Mouse (Mus musculus): Measurements from ENCODE around the gene Arhgap10. TPM values are rescaled to one million over a fixed set of nuclear protein-coding genes. Genes with fewer than 3 reads are reported as not detected.

Gene Arhgap10
- total and polyA plus RNA-seq, 3 experiments = 13.1 to 22.8 TPM; not detected in 1

DNA sequence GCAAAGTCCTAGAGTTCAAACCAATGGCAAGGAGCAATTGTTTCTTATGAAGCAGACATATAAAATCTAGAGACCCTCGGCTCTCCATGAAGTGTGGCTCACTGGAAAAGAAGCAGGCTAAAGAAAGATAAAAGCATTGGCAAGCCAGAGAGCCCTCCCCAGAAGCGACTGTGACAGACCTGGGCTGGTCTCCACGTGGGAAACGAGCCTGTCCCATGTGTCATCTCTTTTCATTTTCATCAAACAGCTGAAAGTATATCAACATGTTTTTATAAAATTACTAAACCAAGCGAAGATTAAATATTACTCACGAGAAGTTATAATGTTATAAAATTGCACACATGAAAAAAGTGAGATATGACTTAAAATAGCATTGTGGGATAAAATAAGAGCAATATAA is 89.7 kb downstream of the Arhgap10 start:
- Histone ChIP-seq H3K36me3 (ENCODE audit: control insufficient read depth in 1 of 2, insufficient read depth in 2 of 2, low read length in 2 of 2) (no peaks in the 10 kb centered on the region), H3K27ac (ENCODE audit: control insufficient read depth, low read depth, low read length) (no peak overlapping the region), H3K4me3 (ENCODE audit: control insufficient read depth in 1 of 2, insufficient read depth in 1 of 2, low read depth in 2 of 2, low read length in 2 of 2) (no peak overlapping the region), H3K4me1 (ENCODE audit: control insufficient read depth in 1 of 2, insufficient read depth in 2 of 2, low read length in 2 of 2) (no peaks in the 10 kb centered on the region), H3K9ac (ENCODE audit: control insufficient read depth, low read depth, low read length, poor library complexity, severe bottlenecking) (no peak overlapping the region), H3K27me3 (ENCODE audit: control insufficient read depth in 1 of 2, insufficient read depth in 2 of 2, low read length in 2 of 2) (no peaks in the 10 kb centered on the region), H3K9me3 (replicated peaks; ENCODE audit: insufficient read depth, low read length) (no peaks in the 10 kb centered on the region), H3K79me2 (ENCODE audit: control insufficient read depth, insufficient read depth, low read length, poor library complexity) (no peaks in the 10 kb centered on the region)
- TF ChIP-seq SMC3 (IDR thresholded peaks at IDR 0.05; ENCODE audit: low read depth, low read length) (no peak), NRF1 (IDR thresholded peaks at IDR 0.05; ENCODE audit: insufficient read depth, low read depth, low read length, poor library complexity, severe bottlenecking) (no peak), ZNF384 (IDR thresholded peaks at IDR 0.05; ENCODE audit: low read depth, low read length) (no peak), POLR2AphosphoS2 (IDR thresholded peaks at IDR 0.05; ENCODE audit: low read length) (no peak), CTCF (IDR thresholded peaks at IDR 0.05 in 2 of 3, conservative IDR thresholded peaks at IDR 0.05 in 1 of 3; ENCODE audit: control insufficient read depth in 1 of 3, insufficient read depth in 1 of 3, low read depth in 2 of 3, low read length in 3 of 3, poor library complexity in 1 of 3, severe bottlenecking in 1 of 3) (no peak), HCFC1 (IDR thresholded peaks at IDR 0.05; ENCODE audit: low read depth, low read length) (no peak), TBP (IDR thresholded peaks at IDR 0.05; ENCODE audit: low read depth, low read length) (no peak)
- DNase-seq (ENCODE audit: low read depth, low spot score) = no peak

DNA sequence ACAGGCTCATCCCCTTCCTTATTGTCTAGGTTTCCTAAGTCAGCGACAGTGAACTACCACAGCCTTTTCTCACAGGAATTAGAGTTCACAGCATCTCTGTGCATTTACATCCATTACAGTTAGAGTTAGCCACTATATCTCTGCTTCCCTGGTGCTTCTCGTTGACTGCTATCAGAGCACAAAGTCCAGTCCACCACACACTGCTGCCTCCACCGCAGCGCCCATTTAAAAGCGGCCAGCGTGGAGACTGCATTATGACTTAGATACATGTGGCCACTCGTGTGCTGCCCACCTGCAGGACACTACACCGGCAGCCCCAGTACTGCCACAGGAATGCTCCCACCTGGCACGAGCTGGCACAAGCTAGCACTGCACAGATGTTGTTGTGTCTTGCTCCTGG is 90.3 kb downstream of the Arhgap10 start:
- TF ChIP-seq EP300 (IDR thresholded peaks at IDR 0.05; ENCODE audit: low read depth in 1 of 2, low read length in 2 of 2) = no peak
- TF ChIP-seq TCF12 (IDR thresholded peaks at IDR 0.05; ENCODE audit: low read depth, low read length) = no peak
- no peak for TF ChIP-seq HCFC1 (IDR thresholded peaks at IDR 0.05; ENCODE audit: low read depth, low read length)
- no peak for TF ChIP-seq POLR2AphosphoS2 (IDR thresholded peaks at IDR 0.05; ENCODE audit: low read length)
- TF ChIP-seq BHLHE40 (IDR thresholded peaks at IDR 0.05; ENCODE audit: borderline replicate concordance, low read depth, low read length) = no peak
- no peak for TF ChIP-seq ETS1 (IDR thresholded peaks at IDR 0.05; ENCODE audit: low read depth, low read length)
- no peak for TF ChIP-seq POLR2A (IDR thresholded peaks at IDR 0.05; ENCODE audit: control insufficient read depth in 1 of 2, insufficient read depth in 1 of 2, low read depth in 1 of 2, low read length in 2 of 2, poor library complexity in 1 of 2)
- TF ChIP-seq CTCF (IDR thresholded peaks at IDR 0.05 in 2 of 3, conservative IDR thresholded peaks at IDR 0.05 in 1 of 3; ENCODE audit: control insufficient read depth in 1 of 3, insufficient read depth in 1 of 3, low read depth in 2 of 3, low read length in 3 of 3, poor library complexity in 1 of 3, severe bottlenecking in 1 of 3) = no peak
- no peak for TF ChIP-seq GABPA (IDR thresholded peaks at IDR 0.05; ENCODE audit: low read depth, low read length)
- no peak for TF ChIP-seq UBTF (IDR thresholded peaks at IDR 0.05; ENCODE audit: borderline replicate concordance, insufficient read depth, low read depth, low read length)
- no peak for TF ChIP-seq NELFE (IDR thresholded peaks at IDR 0.05; ENCODE audit: low read depth, low read length)
- TF ChIP-seq TBP (IDR thresholded peaks at IDR 0.05; ENCODE audit: low read depth, low read length) = no peak
- TF ChIP-seq POLR2AphosphoS5 (IDR thresholded peaks at IDR 0.05; ENCODE audit: borderline replicate concordance, low read depth, low read length) = no peak
- no peak for TF ChIP-seq USF1 (IDR thresholded peaks at IDR 0.05; ENCODE audit: low read depth, low read length)
- no peak for TF ChIP-seq MYB (IDR thresholded peaks at IDR 0.05; ENCODE audit: low read depth, low read length)
- no peak for TF ChIP-seq CHD2 (IDR thresholded peaks at IDR 0.05; ENCODE audit: low read length)
- no peak for TF ChIP-seq MYC (IDR thresholded peaks at IDR 0.05; ENCODE audit: low read depth, low read length)
- TF ChIP-seq ZNF384 (IDR thresholded peaks at IDR 0.05; ENCODE audit: low read depth, low read length) = no peak
- TF ChIP-seq E2F4 (IDR thresholded peaks at IDR 0.05; ENCODE audit: borderline replicate concordance, low read depth, low read length) = no peak
- no peak overlapping the region for H3K27ac ChIP-seq (ENCODE audit: control insufficient read depth, low read depth, low read length)
- no peaks in the 10 kb centered on the region for H3K36me3 ChIP-seq (ENCODE audit: control insufficient read depth in 1 of 2, insufficient read depth in 2 of 2, low read length in 2 of 2)

More for the DNA sequence above, 90.3 kb downstream of the Arhgap10 start:
- no peaks in the 10 kb centered on the region for H3K27me3 ChIP-seq (ENCODE audit: control insufficient read depth in 1 of 2, insufficient read depth in 2 of 2, low read length in 2 of 2)
- no peaks in the 10 kb centered on the region for H3K9me3 ChIP-seq (replicated peaks; ENCODE audit: insufficient read depth, low read length)
- H3K4me3 ChIP-seq (ENCODE audit: control insufficient read depth in 1 of 2, insufficient read depth in 1 of 2, low read depth in 2 of 2, low read length in 2 of 2) = no peak overlapping the region
- no peak overlapping the region for H3K9ac ChIP-seq (ENCODE audit: control insufficient read depth, low read depth, low read length, poor library complexity, severe bottlenecking)
- no peaks in the 10 kb centered on the region for H3K79me2 ChIP-seq (ENCODE audit: control insufficient read depth, insufficient read depth, low read length, poor library complexity)
- no peaks in the 10 kb centered on the region for H3K4me1 ChIP-seq (ENCODE audit: control insufficient read depth in 1 of 2, insufficient read depth in 2 of 2, low read length in 2 of 2)
- DNase-seq (ENCODE audit: low read depth, low spot score) = no peak
